Mouse (Mus musculus): ENCODE measurements around the gene Pou3f1.

- TF ChIP-seq CTCF (IDR thresholded peaks at IDR 0.05; ENCODE audit: extremely low read depth, insufficient read depth, low read length): no peak
- no peak for TF ChIP-seq POLR2A (IDR thresholded peaks at IDR 0.05; ENCODE audit: extremely low read depth, insufficient read depth, low read length)
Measured at GRCm38 (mm10) chr4:124615406-124615960, 41.1 kb upstream of the Pou3f1 start.
